Mouse (Mus musculus): Measurements from ENCODE around the gene Ttll10. TPM values are rescaled to one million over a fixed set of nuclear protein-coding genes. Genes with fewer than 3 reads are reported as not detected.

Gene Ttll10
- polyA plus RNA-seq, 1 experiment from 2014 or later = not detected

DNA sequence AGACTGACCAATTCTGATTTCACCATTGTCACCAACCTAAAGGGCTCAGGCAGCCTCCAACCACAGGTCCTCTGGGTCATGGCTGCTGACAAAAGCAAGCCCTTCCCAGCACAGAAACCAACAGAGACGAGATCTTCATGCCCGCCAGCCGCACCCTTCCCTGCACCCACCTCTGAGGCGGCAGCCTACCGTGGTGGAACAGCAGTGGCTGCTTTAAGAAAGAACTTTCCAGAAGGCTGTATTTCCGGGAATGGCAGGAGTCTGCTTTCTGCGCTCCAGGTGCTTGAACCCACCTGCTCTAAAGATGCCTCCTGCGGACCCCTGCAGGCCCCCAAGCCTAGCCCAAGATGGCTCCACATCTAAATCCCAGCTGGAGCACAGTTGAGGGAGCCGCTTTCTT, 388 bp downstream of the Ttll10 start:
- Histone ChIP-seq H3K4me1 (ENCODE audit: control insufficient read depth, insufficient read depth, low read length) (no peaks in the 10 kb centered on the region), H3K9me3 (ENCODE audit: control insufficient read depth, low read length) (no peaks in the 10 kb centered on the region), H3K4me2 (ENCODE audit: low read depth) (no peak overlapping the region), H3K9ac (ENCODE audit: low read length) (no peak overlapping the region), H3K27me3 (ENCODE audit: control insufficient read depth, insufficient read depth, low read length) (no peaks in the 10 kb centered on the region), H3K27ac (ENCODE audit: low read depth, low read length) (no peak overlapping the region), H3K4me3 (ENCODE audit: low read depth, low read length) (no peak overlapping the region), H3K36me3 (ENCODE audit: control insufficient read depth, insufficient read depth, low read length) (no peaks in the 10 kb centered on the region)
- 71% methylated on average over 9 of the region's 9 CpGs for WGBS
- DNase-seq (ENCODE audit: low spot score) = no peak
- no peak for ATAC-seq (ENCODE audit: insufficient read depth, low FRiP score, low TSS enrichment)

DNA sequence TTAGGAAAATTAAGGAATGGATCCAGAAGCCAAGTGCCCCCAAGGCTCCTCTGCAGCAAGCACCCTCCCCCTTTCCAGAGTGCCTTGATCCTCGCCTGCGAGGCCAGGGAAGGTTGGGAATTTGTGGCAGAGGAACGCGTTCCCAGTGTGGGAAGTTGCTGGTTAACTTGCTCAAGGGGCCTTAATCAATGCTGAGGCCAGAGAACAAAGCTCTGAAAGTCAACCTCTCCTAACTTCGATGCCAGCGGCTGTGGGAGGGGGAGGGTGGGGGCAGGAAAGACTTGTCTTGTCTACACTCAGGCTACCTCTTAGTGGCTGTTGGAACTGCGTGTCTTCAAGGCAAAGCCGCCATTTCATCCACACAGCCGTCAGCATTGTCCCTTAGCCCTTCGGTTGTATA, 1.5 kb downstream of the Ttll10 start:
- Histone ChIP-seq H3K4me3 (ENCODE audit: low read depth, low read length) (no peak overlapping the region), H3K4me1 (ENCODE audit: control insufficient read depth, insufficient read depth, low read length) (no peaks in the 10 kb centered on the region), H3K27ac (ENCODE audit: low read depth, low read length) (no peak overlapping the region), H3K4me2 (ENCODE audit: low read depth) (no peak overlapping the region), H3K9me3 (ENCODE audit: control insufficient read depth, low read length) (no peaks in the 10 kb centered on the region), H3K27me3 (ENCODE audit: control insufficient read depth, insufficient read depth, low read length) (no peaks in the 10 kb centered on the region), H3K36me3 (ENCODE audit: control insufficient read depth, insufficient read depth, low read length) (no peaks in the 10 kb centered on the region), H3K9ac (ENCODE audit: low read length) (no peak overlapping the region)
- ATAC-seq (ENCODE audit: insufficient read depth, low FRiP score, low TSS enrichment) = no peak
- no peak for DNase-seq (ENCODE audit: low spot score)
- 75% methylated on average over 10 of the region's 10 CpGs for WGBS

DNA sequence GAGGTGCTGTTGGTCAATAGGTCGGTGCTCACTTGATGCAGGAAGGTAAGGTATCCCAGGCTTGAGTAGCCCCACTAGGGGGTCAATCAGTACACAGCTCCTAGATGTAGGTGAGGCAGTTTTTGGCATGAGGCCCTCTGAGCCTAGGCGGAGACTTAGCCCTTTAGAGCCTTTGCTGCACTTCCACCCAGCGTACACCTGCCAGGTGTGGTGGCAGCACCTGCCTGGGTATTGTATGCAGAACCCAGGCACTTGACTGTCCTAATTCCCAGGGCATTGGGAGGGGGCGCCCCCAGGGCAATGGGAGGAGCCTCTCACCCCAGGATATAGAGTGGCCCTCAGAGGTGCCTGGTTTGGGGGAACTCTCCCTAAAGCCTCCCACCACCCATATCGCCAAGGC, 4.0 kb downstream of the Ttll10 start:
- H3K4me2 ChIP-seq (ENCODE audit: low read depth) = no peak overlapping the region
- H3K4me1 ChIP-seq (ENCODE audit: control insufficient read depth, insufficient read depth, low read length) = no peaks in the 10 kb centered on the region
- H3K9ac ChIP-seq (ENCODE audit: low read length) = no peak overlapping the region
- no peaks in the 10 kb centered on the region for H3K9me3 ChIP-seq (ENCODE audit: control insufficient read depth, low read length)
- 91% methylated on average over 5 of the region's 5 CpGs for WGBS
- H3K27me3 ChIP-seq (ENCODE audit: control insufficient read depth, insufficient read depth, low read length) = no peaks in the 10 kb centered on the region
- H3K36me3 ChIP-seq (ENCODE audit: control insufficient read depth, insufficient read depth, low read length) = no peaks in the 10 kb centered on the region
- ATAC-seq (ENCODE audit: insufficient read depth, low FRiP score, low TSS enrichment) = no peak
- H3K27ac ChIP-seq (ENCODE audit: low read depth, low read length) = no peak overlapping the region
- no peak overlapping the region for H3K4me3 ChIP-seq (ENCODE audit: low read depth, low read length)
- no peak for DNase-seq (ENCODE audit: low spot score)

DNA sequence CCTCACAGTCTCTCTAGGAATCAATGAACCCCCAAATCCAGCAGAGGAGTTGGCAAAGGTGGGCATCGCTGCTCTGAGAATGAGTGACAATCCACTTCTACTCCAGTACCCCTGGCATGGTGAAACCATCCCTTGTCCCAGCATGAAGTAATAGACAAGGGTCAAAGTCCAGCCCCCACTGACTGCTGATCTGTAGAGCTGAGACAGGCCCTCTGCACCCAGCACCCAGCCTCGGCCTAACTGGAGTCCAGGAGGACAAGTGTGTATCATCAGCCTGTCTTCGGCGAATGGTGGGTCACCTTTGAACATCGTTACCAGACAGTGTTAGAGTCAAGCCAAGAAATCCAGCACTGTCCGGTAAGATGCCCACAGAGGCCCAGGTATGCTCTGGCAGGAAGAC, 4.6 kb downstream of the Ttll10 start:
- 92% methylated on average over 6 of the region's 6 CpGs for WGBS
- Histone ChIP-seq H3K4me1 (ENCODE audit: control insufficient read depth, insufficient read depth, low read length) (no peaks in the 10 kb centered on the region), H3K27me3 (ENCODE audit: control insufficient read depth, insufficient read depth, low read length) (no peaks in the 10 kb centered on the region), H3K27ac (ENCODE audit: low read depth, low read length) (no peak overlapping the region), H3K9me3 (ENCODE audit: control insufficient read depth, low read length) (no peaks in the 10 kb centered on the region), H3K4me2 (ENCODE audit: low read depth) (no peak overlapping the region), H3K9ac (ENCODE audit: low read length) (no peak overlapping the region), H3K4me3 (ENCODE audit: low read depth, low read length) (no peak overlapping the region), H3K36me3 (ENCODE audit: control insufficient read depth, insufficient read depth, low read length) (no peaks in the 10 kb centered on the region)
- no peak for ATAC-seq (ENCODE audit: insufficient read depth, low FRiP score, low TSS enrichment)
- no peak for DNase-seq (ENCODE audit: low spot score)

DNA sequence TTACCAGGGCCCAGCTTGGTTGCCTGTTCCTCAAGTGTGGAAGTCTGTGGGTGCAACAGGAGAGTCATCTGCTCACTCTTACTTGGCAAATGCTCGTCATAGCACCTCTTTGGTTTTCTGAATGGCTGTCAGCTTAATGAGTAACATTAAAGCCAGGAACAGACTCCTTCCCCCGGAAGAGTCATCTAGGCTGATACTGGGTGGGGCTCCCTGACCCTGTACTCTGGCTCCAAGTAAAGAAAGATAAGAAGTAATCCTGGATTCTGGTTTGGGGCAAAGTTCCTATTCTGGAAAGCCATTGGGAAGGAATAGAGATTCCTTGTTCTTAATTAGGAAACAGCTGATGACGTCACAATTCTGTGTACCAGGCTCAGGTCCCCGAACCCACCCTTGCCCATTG, 5.1 kb downstream of the Ttll10 start:
- no peaks in the 10 kb centered on the region for H3K4me1 ChIP-seq (ENCODE audit: control insufficient read depth, insufficient read depth, low read length)
- no peaks in the 10 kb centered on the region for H3K36me3 ChIP-seq (ENCODE audit: control insufficient read depth, insufficient read depth, low read length)
- DNase-seq (ENCODE audit: low spot score) = no peak
- H3K4me3 ChIP-seq (ENCODE audit: low read depth, low read length) = no peak overlapping the region
- H3K27ac ChIP-seq (ENCODE audit: low read depth, low read length) = no peak overlapping the region
- WGBS = 82% methylated on average over 4 of the region's 4 CpGs
- no peaks in the 10 kb centered on the region for H3K9me3 ChIP-seq (ENCODE audit: control insufficient read depth, low read length)
- H3K9ac ChIP-seq (ENCODE audit: low read length) = no peak overlapping the region
- no peak for ATAC-seq (ENCODE audit: insufficient read depth, low FRiP score, low TSS enrichment)
- H3K27me3 ChIP-seq (ENCODE audit: control insufficient read depth, insufficient read depth, low read length) = no peaks in the 10 kb centered on the region
- no peak overlapping the region for H3K4me2 ChIP-seq (ENCODE audit: low read depth)

DNA sequence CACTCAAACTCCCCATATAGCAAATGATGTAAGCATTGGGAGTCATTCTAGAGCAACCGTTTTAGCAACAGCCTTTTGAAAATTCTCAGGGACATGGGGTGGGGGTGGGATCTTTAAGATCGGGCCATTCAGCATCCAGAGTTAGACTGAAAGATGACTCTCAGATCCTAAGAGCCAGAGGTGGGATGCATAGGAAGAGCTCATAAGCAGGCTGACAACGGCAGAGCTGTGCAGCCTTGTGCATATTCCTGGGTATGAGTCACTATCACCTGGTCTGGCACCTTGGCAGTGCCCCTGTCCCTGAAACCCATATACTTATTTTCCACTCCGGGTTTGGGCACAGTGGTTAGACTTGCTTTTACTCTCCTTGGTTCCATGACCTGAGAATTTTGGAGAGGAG, 6.1 kb downstream of the Ttll10 start:
- Histone ChIP-seq H3K4me2 (ENCODE audit: low read depth) (no peak overlapping the region), H3K4me3 (ENCODE audit: low read depth, low read length) (no peak overlapping the region), H3K4me1 (ENCODE audit: control insufficient read depth, insufficient read depth, low read length) (no peaks in the 10 kb centered on the region), H3K27me3 (ENCODE audit: control insufficient read depth, insufficient read depth, low read length) (no peaks in the 10 kb centered on the region), H3K27ac (ENCODE audit: low read depth, low read length) (no peak overlapping the region), H3K36me3 (ENCODE audit: control insufficient read depth, insufficient read depth, low read length) (no peaks in the 10 kb centered on the region), H3K9ac (ENCODE audit: low read length) (no peak overlapping the region), H3K9me3 (ENCODE audit: control insufficient read depth, low read length) (no peaks in the 10 kb centered on the region)
- DNase-seq (ENCODE audit: low spot score) (no peak), ATAC-seq (ENCODE audit: insufficient read depth, low FRiP score, low TSS enrichment) (no peak)
- WGBS = 86% methylated on average over 4 of the region's 4 CpGs

DNA sequence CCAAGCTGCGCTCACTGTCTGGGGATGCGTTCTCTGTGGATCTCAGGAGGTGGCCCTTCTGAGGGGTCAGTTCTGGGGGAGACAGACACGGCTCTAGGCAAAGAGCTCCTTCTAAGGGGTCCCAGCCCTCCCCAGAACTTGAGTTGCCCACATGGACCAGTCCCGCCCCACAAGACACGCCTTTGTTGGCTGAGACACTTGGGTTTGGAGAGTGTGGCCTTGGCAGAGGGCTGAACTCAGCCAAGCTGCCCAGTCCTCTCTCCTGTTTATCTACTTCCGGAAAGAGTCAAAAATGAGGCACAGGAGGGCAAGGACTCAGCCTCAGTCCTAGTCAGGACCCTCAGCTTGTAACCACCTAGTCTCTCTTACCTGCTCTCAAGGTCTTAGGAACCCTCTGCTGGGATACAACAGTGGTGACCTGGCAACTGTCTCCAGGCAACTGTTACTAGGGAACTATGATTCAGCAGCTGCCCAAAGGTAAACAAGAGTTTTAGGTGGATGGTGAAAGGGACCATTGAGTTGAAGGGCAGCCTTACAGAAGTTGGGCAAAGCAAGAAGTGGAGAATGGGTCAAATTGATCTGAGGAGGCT, 8.7 kb downstream of the Ttll10 start:
- H3K27ac ChIP-seq (ENCODE audit: low read depth, low read length) = no peak overlapping the region
- no peak overlapping the region for H3K9ac ChIP-seq (ENCODE audit: low read length)
- no peak overlapping the region for H3K4me3 ChIP-seq (ENCODE audit: low read depth, low read length)
- H3K27me3 ChIP-seq (ENCODE audit: control insufficient read depth, insufficient read depth, low read length) = no peaks in the 10 kb centered on the region
- H3K9me3 ChIP-seq (ENCODE audit: control insufficient read depth, low read length) = no peaks in the 10 kb centered on the region
- H3K4me2 ChIP-seq (ENCODE audit: low read depth) = no peak overlapping the region
- 79% methylated on average over 6 of the region's 6 CpGs for WGBS
- DNase-seq (ENCODE audit: low spot score) = no peak
- H3K36me3 ChIP-seq (ENCODE audit: control insufficient read depth, insufficient read depth, low read length) = no peaks in the 10 kb centered on the region
- ATAC-seq (ENCODE audit: insufficient read depth, low FRiP score, low TSS enrichment) = no peak
- H3K4me1 ChIP-seq (ENCODE audit: control insufficient read depth, insufficient read depth, low read length) = no peaks in the 10 kb centered on the region

DNA sequence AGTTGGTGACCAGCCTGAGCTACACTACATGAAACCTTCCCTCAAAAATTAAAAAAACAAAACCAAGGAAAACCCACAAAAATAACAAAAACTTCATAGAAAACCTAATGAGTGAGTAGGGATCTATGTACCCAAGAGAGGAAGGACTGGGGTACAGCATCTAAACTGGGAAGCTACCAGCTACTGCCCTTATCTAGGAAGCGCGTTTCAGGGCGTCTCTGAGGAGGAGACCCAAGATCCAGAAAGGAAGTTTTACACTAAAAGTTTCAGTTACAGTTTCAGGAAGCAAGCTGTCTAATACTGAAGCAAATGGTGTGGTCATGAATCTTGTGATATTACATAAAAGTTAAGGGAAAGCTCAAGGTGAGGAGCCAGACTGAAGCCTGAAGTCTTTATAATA, 9.4 kb downstream of the Ttll10 start:
- Histone ChIP-seq H3K4me2 (ENCODE audit: low read depth) (no peak overlapping the region), H3K9ac (ENCODE audit: low read length) (no peak overlapping the region), H3K27me3 (ENCODE audit: control insufficient read depth, insufficient read depth, low read length) (no peaks in the 10 kb centered on the region), H3K36me3 (ENCODE audit: control insufficient read depth, insufficient read depth, low read length) (no peaks in the 10 kb centered on the region), H3K4me3 (ENCODE audit: low read depth, low read length) (no peak overlapping the region), H3K27ac (ENCODE audit: low read depth, low read length) (no peak overlapping the region), H3K4me1 (ENCODE audit: control insufficient read depth, insufficient read depth, low read length) (no peaks in the 10 kb centered on the region), H3K9me3 (ENCODE audit: control insufficient read depth, low read length) (no peaks in the 10 kb centered on the region)
- DNase-seq (ENCODE audit: low spot score) (no peak), ATAC-seq (ENCODE audit: insufficient read depth, low FRiP score, low TSS enrichment) (no peak)
- WGBS = 85% methylated on average over 3 of the region's 3 CpGs

DNA sequence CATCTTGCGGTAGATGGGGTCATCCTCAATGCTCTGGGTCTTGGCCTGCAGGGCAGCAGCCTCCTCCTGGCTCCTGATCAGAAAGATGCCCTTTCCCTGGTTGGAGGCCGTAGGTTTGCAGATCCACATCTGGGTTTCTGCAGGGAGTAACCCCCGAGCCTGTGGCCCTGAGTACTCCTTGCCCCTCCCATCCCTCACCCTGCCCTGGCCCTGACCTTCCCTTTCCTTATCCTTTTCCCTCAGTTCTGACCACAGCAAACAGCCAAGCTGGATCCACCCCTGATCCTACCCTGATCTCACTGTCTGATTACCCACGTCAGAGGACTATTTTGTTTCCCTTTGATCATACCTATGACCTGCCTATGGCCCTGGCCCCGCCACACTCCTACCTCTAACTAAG, 14.5 kb downstream of the Ttll10 start:
- DNase-seq (ENCODE audit: low spot score) (no peak), ATAC-seq (ENCODE audit: insufficient read depth, low FRiP score, low TSS enrichment) (no peak)
- Histone ChIP-seq H3K4me2 (ENCODE audit: low read depth) (no peak overlapping the region), H3K4me1 (ENCODE audit: control insufficient read depth, insufficient read depth, low read length) (no peaks in the 10 kb centered on the region), H3K27ac (ENCODE audit: low read depth, low read length) (no peak overlapping the region), H3K4me3 (ENCODE audit: low read depth, low read length) (no peak overlapping the region), H3K9me3 (ENCODE audit: control insufficient read depth, low read length) (no peaks in the 10 kb centered on the region), H3K27me3 (ENCODE audit: control insufficient read depth, insufficient read depth, low read length) (no peaks in the 10 kb centered on the region), H3K36me3 (ENCODE audit: control insufficient read depth, insufficient read depth, low read length) (no peaks in the 10 kb centered on the region), H3K9ac (ENCODE audit: low read length) (no peak overlapping the region)
- WGBS = 72% methylated on average over 5 of the region's 5 CpGs
